Comparison of ENCODE assay signal across 11 mouse cellular contexts in the genomic region with DNA sequence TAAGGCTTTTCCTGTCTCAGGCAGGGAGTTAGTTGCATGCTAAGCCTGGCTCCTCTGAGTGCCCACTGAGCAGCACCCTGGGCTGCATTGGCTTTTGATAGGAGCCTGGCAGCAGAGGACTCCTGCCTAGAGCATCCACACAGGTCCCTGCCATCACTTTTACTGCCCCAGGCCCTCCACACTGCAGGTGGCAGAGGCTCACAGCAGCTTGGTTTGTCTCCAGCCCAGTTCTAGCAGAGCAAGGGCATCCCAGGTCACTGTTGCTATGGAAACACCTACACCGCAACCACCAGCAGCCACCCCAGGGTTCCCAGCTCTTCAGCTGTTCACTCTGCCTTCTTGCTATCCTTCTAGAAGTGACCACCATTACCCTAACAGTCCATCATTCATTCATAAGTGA.
A peak's percentile ranks its signal among the peaks of the same experiment; 100 is the strongest.
DNase-seq lines count a peak whose midpoint lies in the region; ATAC-seq and TF ChIP-seq lines count a peak whose summit lies in the region.
"Had no signal": no experiment of that assay in that cellular context is flagged by ENCODE, and none has a peak within 500 bp of the region (broad histone marks: within the 10 kb centered on the region; RNA-seq: fewer than 3 reads in every experiment).

No protein-coding gene starts in this region.

- ATAC-seq in frontal cortex, adult (ENCODE audit: low TSS enrichment) = peak; percentile 41; the same call in 1 of the 2 replicates
- ATAC-seq in forebrain, postnatal 0 days = peak; percentile 25
- ATAC-seq in liver, postnatal 0 days = no peak
- ATAC-seq: activated CD4-positive, CD25-positive, alpha-beta regulatory T cell, adult 4 months had no signal

- peaks cover 2% of the 10 kb centered on the region; the same call in 1 of the 2 replicates for H3K36me3 ChIP-seq in forebrain, postnatal 0 days (ENCODE audit: insufficient read depth)
- H3K36me3 ChIP-seq in liver, postnatal 0 days (replicated peaks; ENCODE audit: insufficient read depth, low read length) = no peaks in the 10 kb centered on the region
- H3K36me3 ChIP-seq: embryonic facial prominence, embryonic 15.5 days had no signal

- whole genome bisulfite sequencing in forebrain, postnatal 0 days = 11% methylated on average over 1 of the region's 1 CpGs
- 83% methylated on average over 1 of the region's 1 CpGs for WGBS in liver, postnatal 0 days (ENCODE audit: insufficient replicate concordance)

- H3K9me3 ChIP-seq in forebrain, postnatal 0 days (ENCODE audit: low read length) = no peaks in the 10 kb centered on the region
- no peaks in the 10 kb centered on the region for H3K9me3 ChIP-seq in liver, postnatal 0 days (ENCODE audit: low read length)
- H3K9me3 ChIP-seq: embryonic facial prominence, embryonic 15.5 days; megakaryocyte, embryonic 14.5 days had no signal

- no peak overlapping the region for H3K4me2 ChIP-seq in forebrain, postnatal 0 days (ENCODE audit: low read depth)
- H3K4me2 ChIP-seq in liver, postnatal 0 days (ENCODE audit: low read depth, low read length) = no peak overlapping the region
- H3K4me2 ChIP-seq: embryonic facial prominence, embryonic 15.5 days had no signal

- H3K4me3 ChIP-seq in forebrain, postnatal 0 days (ENCODE audit: low read depth, low read length) = no peak overlapping the region
- H3K4me3 ChIP-seq in liver, postnatal 0 days (ENCODE audit: low read depth, low read length) = no peak overlapping the region
- H3K4me3 ChIP-seq: embryonic facial prominence, embryonic 15.5 days; megakaryocyte, embryonic 14.5 days had no signal

- no peaks in the 10 kb centered on the region for H3K27me3 ChIP-seq in forebrain, postnatal 0 days (ENCODE audit: insufficient read depth, low read length)
- H3K27me3 ChIP-seq in liver, postnatal 0 days (ENCODE audit: insufficient read depth, low read length) = no peaks in the 10 kb centered on the region
- H3K27me3 ChIP-seq: embryonic facial prominence, embryonic 15.5 days had no signal

- no peak for TF ChIP-seq CTCF in forebrain, postnatal 0 days (IDR thresholded peaks at IDR 0.05; ENCODE audit: low read depth)
- no peak for TF ChIP-seq CTCF in liver, postnatal 0 days (IDR thresholded peaks at IDR 0.05; ENCODE audit: low read depth)

- H3K9ac ChIP-seq in forebrain, postnatal 0 days = no peak overlapping the region
- H3K9ac ChIP-seq in liver, postnatal 0 days (replicated peaks) = no peak overlapping the region
- H3K9ac ChIP-seq: embryonic facial prominence, embryonic 15.5 days had no signal

- no peak for DNase-seq in frontal cortex, postnatal 25 days (ENCODE audit: low spot score in 2 of 2)
- peak; percentile 26 for DNase-seq in thymus, postnatal 0 days (ENCODE audit: low spot score)
- DNase-seq in thymus, postnatal 10 days (ENCODE audit: low spot score in 2 of 2) = no peak
- peak; percentile 33 for DNase-seq in forebrain, postnatal 0 days
- DNase-seq in retina, embryonic 14.5 days (ENCODE audit: low spot score) = peak; percentile 72
- no peak for DNase-seq in liver, postnatal 0 days
- DNase-seq in urinary bladder, postnatal 25 days (ENCODE audit: low spot score) = no peak

- peaks cover 11% of the 10 kb centered on the region; the same call in 1 of the 2 replicates for H3K4me1 ChIP-seq in forebrain, postnatal 0 days (ENCODE audit: insufficient read depth)
- H3K4me1 ChIP-seq in liver, postnatal 0 days (ENCODE audit: insufficient read depth) = no peaks in the 10 kb centered on the region
- H3K4me1 ChIP-seq: embryonic facial prominence, embryonic 15.5 days had no signal

- H3K27ac ChIP-seq in forebrain, postnatal 0 days (ENCODE audit: low read depth, low read length) = peak overlapping the region; percentile 0; the same call in 1 of the 2 replicates
- no peak overlapping the region for H3K27ac ChIP-seq in liver, postnatal 0 days (ENCODE audit: low read depth)
- H3K27ac ChIP-seq: embryonic facial prominence, embryonic 15.5 days had no signal

- TF ChIP-seq EP300 in liver, postnatal 0 days (IDR thresholded peaks at IDR 0.05; ENCODE audit: low read depth) = no peak

Comparison
In these comparisons a context has a peak if more than half of its experiments do, and no peak if none do; other contexts are left out.
1. DNase-seq: peak in thymus, postnatal 0 days (single experiment), forebrain, postnatal 0 days (single experiment) and retina, embryonic 14.5 days (single experiment); none in frontal cortex, postnatal 25 days (0 of 2), thymus, postnatal 10 days (0 of 2), liver, postnatal 0 days (single experiment) and urinary bladder, postnatal 25 days (single experiment).